Mouse (Mus musculus) CH12.LX (cell line): ENCODE data around the gene Hoxc10. TPM values are rescaled to one million over a fixed set of nuclear protein-coding genes. Genes with fewer than 3 reads are reported as not detected.

Source experiments
- DNase-seq: peaks from one replicate; pipeline ENCODE4 v3.0.0-alpha.2; 2013; ENCODE audit errors: extremely low read depth
- H3K27ac ChIP-seq: 2 replicates; pipeline ENCODE4 v1.5.1; 2012; ENCODE audit warnings: low read depth, mild to moderate bottlenecking, control low read depth, moderate library complexity; ENCODE audit not compliant: insufficient read depth
- H3K27me3 ChIP-seq: replicated peaks from 2 replicates; pipeline ENCODE3; 2012; ENCODE audit warnings: inconsistent platforms
- H3K36me3 ChIP-seq, 2 experiments: replicated peaks in 1 of 2; 2 replicates each; pipeline versions ENCODE3 to v1.6.1; 2012; ENCODE audit warnings: inconsistent platforms in 1 of 2, low read length in 1 of 2, mild to moderate bottlenecking in 1 of 2, mixed read lengths in 1 of 2, moderate library complexity in 1 of 2; ENCODE audit not compliant: control insufficient read depth in 1 of 2, insufficient read depth in 1 of 2
- H3K4me1 ChIP-seq, 2 experiments: 2 replicates each; pipeline ENCODE4 v1.6.1; 2012; ENCODE audit warnings: inconsistent platforms in 1 of 2, moderate library complexity in 1 of 2; ENCODE audit not compliant: insufficient read depth in 2 of 2, control insufficient read depth in 1 of 2
- H3K4me2 ChIP-seq: 2 replicates; pipeline ENCODE4 v1.6.1; 2012; ENCODE audit warnings: low read depth, mild to moderate bottlenecking, control low read depth; ENCODE audit not compliant: poor library complexity, insufficient read depth, severe bottlenecking
- H3K4me3 ChIP-seq, 3 experiments: fragments of 150-350 bp in 1 of 3; sonication (generic) in 1 of 3; replicated peaks in 1 of 3; 2 replicates each; pipeline versions ENCODE3 to v1.5.1; 2011 to 2012; ENCODE audit warnings: low read depth in 2 of 3, low read length in 2 of 3, mild to moderate bottlenecking in 2 of 3, moderate library complexity in 2 of 3, control low read depth in 1 of 3, improper control_type of control experiment in 1 of 3, inconsistent platforms in 1 of 3, mixed read lengths in 1 of 3; ENCODE audit not compliant: poor library complexity in 1 of 3
- H3K79me2 ChIP-seq: replicated peaks from 2 replicates; pipeline ENCODE4 v1.6.1; 2012; ENCODE audit warnings: mild to moderate bottlenecking, moderate library complexity; ENCODE audit not compliant: control insufficient read depth, poor library complexity, insufficient read depth, severe bottlenecking; ENCODE audit errors: extremely low read depth
- H3K9ac ChIP-seq: 2 replicates; pipeline ENCODE4 v1.6.1; 2012; ENCODE audit warnings: low read depth, mild to moderate bottlenecking, control low read depth, moderate library complexity; ENCODE audit not compliant: insufficient read depth
- H3K9me3 ChIP-seq: replicated peaks from 2 replicates; pipeline ENCODE3; 2012; ENCODE audit warnings: low read length, inconsistent platforms, mixed read lengths
- CTCF ChIP-seq, 2 experiments: IDR thresholded peaks in 1 of 2; conservative IDR thresholded peaks in 1 of 2; 2 replicates each; pipeline ENCODE4 v1.5.1; 2011 to 2012; ENCODE audit warnings: low read depth in 2 of 2, low read length in 2 of 2, improper control_type of control experiment in 1 of 2, inconsistent platforms in 1 of 2, mild to moderate bottlenecking in 1 of 2, moderate library complexity in 1 of 2
- EP300 ChIP-seq: IDR thresholded peaks from 2 replicates; pipeline ENCODE4 v1.6.1; 2011; ENCODE audit warnings: low read length, improper control_type of control experiment
- ETS1 ChIP-seq: conservative IDR thresholded peaks from 2 replicates; pipeline ENCODE4 v1.6.1; 2012; ENCODE audit warnings: low read depth, mild to moderate bottlenecking, inconsistent platforms, low read length, improper control_type of control experiment, moderate library complexity
- GABPA ChIP-seq: IDR thresholded peaks from 2 replicates; pipeline ENCODE4 v1.6.1; 2012; ENCODE audit warnings: low read depth, low read length, improper control_type of control experiment, inconsistent platforms; ENCODE audit not compliant: insufficient replicate concordance
- JUN ChIP-seq: IDR thresholded peaks from 2 replicates; pipeline ENCODE4 v1.6.1; 2011; ENCODE audit warnings: low read depth, mild to moderate bottlenecking, low read length, improper control_type of control experiment, moderate library complexity; ENCODE audit not compliant: insufficient read depth
- JUND ChIP-seq: conservative IDR thresholded peaks from 2 replicates; pipeline ENCODE4 v1.6.1; 2011; ENCODE audit warnings: low read depth, low read length, improper control_type of control experiment
- MAFK ChIP-seq: IDR thresholded peaks from 2 replicates; pipeline ENCODE4 v1.6.1; 2011; ENCODE audit warnings: low read length, improper control_type of control experiment; ENCODE audit not compliant: insufficient replicate concordance
- NRF1 ChIP-seq: IDR thresholded peaks from 2 replicates; pipeline ENCODE4 v1.6.1; 2014; ENCODE audit warnings: low read depth, mild to moderate bottlenecking, inconsistent platforms, low read length, improper control_type of control experiment, moderate library complexity
- PAX5 ChIP-seq: IDR thresholded peaks from 2 replicates; pipeline ENCODE4 v1.6.1; 2012; ENCODE audit warnings: low read length, inconsistent platforms, mixed read lengths
- POLR2A ChIP-seq: IDR thresholded peaks from 2 replicates; pipeline ENCODE4 v1.6.1; 2011; ENCODE audit warnings: low read depth, mild to moderate bottlenecking, improper control_type of control experiment, low read length
- RCOR1 ChIP-seq: conservative IDR thresholded peaks from 2 replicates; pipeline ENCODE4 v1.6.1; 2012; ENCODE audit warnings: low read depth, mild to moderate bottlenecking, inconsistent platforms, low read length, improper control_type of control experiment
- SIN3A ChIP-seq: IDR thresholded peaks from 2 replicates; pipeline ENCODE4 v1.6.1; 2012; ENCODE audit warnings: low read length, improper control_type of control experiment, inconsistent platforms
- SMC3 ChIP-seq: IDR thresholded peaks from 2 replicates; pipeline ENCODE4 v1.6.1; 2011; ENCODE audit warnings: low read depth, low read length, improper control_type of control experiment
- TBP ChIP-seq: conservative IDR thresholded peaks from 2 replicates; pipeline ENCODE4 v1.6.1; 2011; ENCODE audit warnings: low read depth, low read length, improper control_type of control experiment
- USF1 ChIP-seq: IDR thresholded peaks from 2 replicates; pipeline ENCODE4 v1.6.1; 2014; ENCODE audit warnings: low read depth, mild to moderate bottlenecking, inconsistent platforms, low read length, improper control_type of control experiment
- USF2 ChIP-seq: conservative IDR thresholded peaks from 2 replicates; pipeline ENCODE4 v1.6.1; 2011; ENCODE audit warnings: low read depth, low read length, improper control_type of control experiment
- ZKSCAN1 ChIP-seq: IDR thresholded peaks from 2 replicates; pipeline ENCODE4 v1.6.1; 2012; ENCODE audit warnings: low read depth, inconsistent platforms, low read length, improper control_type of control experiment, borderline replicate concordance
- dilution Hi-C: fragments of 300-500 bp; cut with MboI; formaldehyde crosslinking; loops from 2 replicates; pipeline ENCODE4 v1.14.3; 2020; ENCODE audit warnings: low sequenced_read_pairs; ENCODE audit not compliant: extremely low pct_unique_long_range_greater_than_20kb, extremely low pct_ligation_motif_present
- in situ Hi-C: fragments of 300-500 bp; cut with MboI; formaldehyde crosslinking; loops from 3 replicates; pipeline ENCODE4 v1.14.3; 2019; ENCODE audit warnings: low sequenced_read_pairs, low pct_ligation_motif_present, low pct_unique_long_range_greater_than_20kb, mixed read lengths
- polyA plus RNA-seq: library from polyadenylated mRNA; unstranded; fragments of >175 nt; gene quantifications from 2 replicates; pipeline ENCODE4 v1.2.1, GENCODE M21; 2012; ENCODE audit warnings: low read depth; ENCODE audit not compliant: insufficient read length
- total RNA-seq, 2 experiments: library from RNA; depleted of rRNA; stranded (reverse); fragments of 300-350 nt in 1 of 2; fragments of >200 nt in 1 of 2; gene quantifications; 2 replicates each; pipeline ENCODE4 v1.2.3; 2012 to 2014

Hoxc10 gene
- total and polyA plus RNA-seq, 3 experiments, result 0.11 TPM; not detected in 2

- Histone ChIP-seq H3K4me3 (no peak overlapping the region), H3K27me3 (peaks cover 91% of the 10 kb centered on the region), H3K79me2 (no peaks in the 10 kb centered on the region), H3K4me1 (no peaks in the 10 kb centered on the region), H3K27ac (no peak overlapping the region), H3K9ac (no peak overlapping the region), H3K36me3 (no peaks in the 10 kb centered on the region), H3K9me3 (peaks cover 11% of the 10 kb centered on the region), H3K4me2 (no peak overlapping the region)
- dilution Hi-C loops (no loop called here), in situ Hi-C loops (no loop called here)
- no peak for DNase-seq
- no peak for TF ChIP-seq RCOR1
- no peak for TF ChIP-seq JUND
- TF ChIP-seq EP300, result no peak
- no peak for TF ChIP-seq GABPA
- TF ChIP-seq USF2, result no peak
- TF ChIP-seq TBP, result no peak
- no peak for TF ChIP-seq MAFK
- no peak for TF ChIP-seq PAX5
- no peak for TF ChIP-seq SMC3
- TF ChIP-seq NRF1, result no peak
Measured at GRCm38 (mm10) chr15:102934897-102935296, 31.7 kb upstream of the Hoxc10 start.

- Histone ChIP-seq H3K27me3 (peaks cover 91% of the 10 kb centered on the region), H3K9me3 (peaks cover 11% of the 10 kb centered on the region), H3K4me2 (no peak within 1 kb of the TSS), H3K9ac (no peak within 1 kb of the TSS), H3K4me3 (no peak within 1 kb of the TSS), H3K4me1 (no peaks in the 10 kb centered on the region), H3K36me3 (no peaks in the 10 kb centered on the region), H3K27ac (no peak within 1 kb of the TSS), H3K79me2 (no peaks in the 10 kb centered on the region)
- TF ChIP-seq NRF1 (no peak), SIN3A (no peak), USF1 (no peak), CTCF (conservative IDR thresholded peaks at IDR 0.05 in 1 of 2, IDR thresholded peaks at IDR 0.05 in 1 of 2; ENCODE audit: low read depth in 2 of 2, low read length in 2 of 2) (no peak), ZKSCAN1 (no peak), ETS1 (no peak), JUN (no peak), PAX5 (no peak), POLR2A (no peak)
- DNase-seq, result no peak
- dilution Hi-C loops, result no loop called here
- in situ Hi-C loops, result no loop called here
Measured at GRCm38 (mm10) chr15:102936279-102936972, 30.2 kb upstream of the Hoxc10 start, which contains the start of gene Hoxc12. Hoxc12 (plus strand) TSS chr15:102936757.
